Mouse (Mus musculus) lung, adult 2 months (tissue): Measurements from ENCODE around the gene Anapc7. TPM values are rescaled to one million over a fixed set of nuclear protein-coding genes. Genes with fewer than 3 reads are reported as not detected.

ENCODE experiments used
- DNase-seq: peaks from one replicate; pipeline ENCODE4 v3.0.0; 2022
- H3K4me1 ChIP-seq: fragments of 200-500 bp; 2 replicates; pipeline ENCODE4 v1.6.1; 2011; ENCODE audit warnings: low read length; ENCODE audit not compliant: control insufficient read depth, insufficient read depth
- H3K4me3 ChIP-seq: fragments of 200-500 bp; replicated peaks from 2 replicates; pipeline ENCODE3; 2011; ENCODE audit warnings: low read depth, mild to moderate bottlenecking, control low read depth, low read length; ENCODE audit errors: extremely low read depth
- CTCF ChIP-seq: fragments of 200-500 bp; IDR thresholded peaks from 2 replicates; pipeline ENCODE4 v1.5.1; 2011; ENCODE audit warnings: mild to moderate bottlenecking, low read length, control low read depth; ENCODE audit not compliant: insufficient read depth
- POLR2A ChIP-seq: fragments of 200-500 bp; IDR thresholded peaks from 2 replicates; pipeline ENCODE4 v1.6.1; 2011; ENCODE audit warnings: low read depth, mild to moderate bottlenecking, control low read depth, low read length, borderline replicate concordance; ENCODE audit errors: extremely low read depth
- WGBS: fragments of 180-500 bp; shearing (Covaris S2); methylation state at CpG from one replicate; pipeline ENCODE4 v1.1.7; 2018; 5-methylcytosine and 5-hydroxymethylcytosine counted together
- polyA plus RNA-seq: library from polyadenylated mRNA; depleted of rRNA; stranded (reverse); fragments of >200 nt; gene quantifications from 2 replicates; pipeline ENCODE4 v1.2.3, GENCODE M21; 2012

Anapc7 gene
- polyA plus RNA-seq, 1 experiment = 20.5 TPM

DNA sequence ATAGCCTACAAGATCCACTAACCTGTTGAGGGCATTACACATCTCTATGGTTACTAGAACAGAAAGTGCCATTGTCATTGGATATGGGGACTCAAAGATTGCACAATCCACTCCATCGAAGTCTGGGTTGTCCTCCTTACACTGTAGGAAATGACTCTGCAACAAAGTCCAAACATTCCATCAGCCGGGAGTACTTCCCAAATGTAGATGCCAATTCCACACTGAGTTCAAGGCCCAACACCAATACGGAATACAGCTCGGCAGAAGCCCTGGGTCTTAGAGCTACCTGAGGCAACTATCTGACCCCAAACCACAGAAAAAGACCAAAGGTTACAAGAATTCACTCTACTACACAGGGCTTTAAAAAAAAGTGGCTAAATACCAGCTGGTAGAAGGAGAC lies 36.6 kb downstream of the Anapc7 start:
- Histone ChIP-seq H3K4me1 (no peaks in the 10 kb centered on the region), H3K4me3 (no peak overlapping the region)
- DNase-seq = no peak
- 51% methylated on average over 4 of the region's 4 CpGs for WGBS
- TF ChIP-seq POLR2A = no peak
- TF ChIP-seq CTCF = no peak

DNA sequence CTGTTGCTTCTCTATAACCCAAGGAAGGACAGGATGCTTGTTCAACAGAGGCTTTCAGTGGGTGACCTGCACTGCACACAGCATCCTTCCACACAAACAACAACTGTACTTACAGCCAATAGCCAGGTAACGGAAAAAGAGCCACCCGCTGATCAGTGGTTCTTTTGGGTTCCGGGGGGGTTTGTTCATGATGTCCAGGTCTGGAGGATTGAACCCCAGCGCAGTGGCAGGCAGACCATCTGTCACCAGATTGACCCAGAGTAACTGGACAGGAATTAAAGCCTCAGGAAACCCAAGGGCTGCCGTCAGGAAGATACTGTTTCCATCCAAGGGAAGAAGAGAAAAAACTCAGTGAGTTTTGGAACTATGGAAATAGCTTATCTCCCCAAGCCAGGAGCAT lies 37.8 kb downstream of the Anapc7 start:
- H3K4me1 ChIP-seq = no peaks in the 10 kb centered on the region
- H3K4me3 ChIP-seq = no peak overlapping the region
- no peak for TF ChIP-seq POLR2A
- no peak for TF ChIP-seq CTCF
- no peak for DNase-seq
- 90% methylated on average over 5 of the region's 5 CpGs for WGBS

GRCm38 (mm10) chr5:122460656-122461055 lies 39.2 kb downstream of the Anapc7 start:
- 75% methylated on average over 11 of the region's 11 CpGs for WGBS
- Histone ChIP-seq H3K4me3 (no peak overlapping the region), H3K4me1 (no peaks in the 10 kb centered on the region)
- TF ChIP-seq POLR2A = no peak
- TF ChIP-seq CTCF = no peak
- DNase-seq = no peak

- WGBS = 92% methylated on average over 9 of the region's 9 CpGs
- no peaks in the 10 kb centered on the region for H3K4me1 ChIP-seq
- no peak overlapping the region for H3K4me3 ChIP-seq
- no peak for DNase-seq
- TF ChIP-seq CTCF (no peak), POLR2A (no peak)
Observed at GRCm38 (mm10) chr5:122461431-122461830, 39.9 kb downstream of the Anapc7 start.

- Histone ChIP-seq H3K4me1 (peaks cover 3% of the 10 kb centered on the region; the same call in 1 of the 2 replicates), H3K4me3 (no peak overlapping the region)
- WGBS = 44% methylated on average over 5 of the region's 5 CpGs
- TF ChIP-seq CTCF (no peak), POLR2A (no peak)
- DNase-seq = no peak
Observed at GRCm38 (mm10) chr5:122471658-122472057, 50.2 kb downstream of the Anapc7 start.

- WGBS = 71% methylated on average over 4 of the region's 4 CpGs
- H3K4me3 ChIP-seq = no peak overlapping the region
- TF ChIP-seq CTCF (no peak), POLR2A (no peak)
- DNase-seq = no peak
- H3K4me1 ChIP-seq = peaks cover 3% of the 10 kb centered on the region; the same call in 1 of the 2 replicates
Observed at GRCm38 (mm10) chr5:122474643-122475363, 53.3 kb downstream of the Anapc7 start.

- TF ChIP-seq POLR2A = no peak
- TF ChIP-seq CTCF = no peak
- H3K4me1 ChIP-seq = peaks cover 3% of the 10 kb centered on the region; the same call in 1 of the 2 replicates
- no peak for DNase-seq
- WGBS = 59% methylated on average over 3 of the region's 3 CpGs
- no peak overlapping the region for H3K4me3 ChIP-seq
Observed at GRCm38 (mm10) chr5:122476078-122476477, 54.6 kb downstream of the Anapc7 start.

- no peak overlapping the region for H3K4me3 ChIP-seq
- WGBS = 87% methylated on average over 3 of the region's 3 CpGs
- TF ChIP-seq CTCF = no peak
- no peak for TF ChIP-seq POLR2A
- peaks cover 3% of the 10 kb centered on the region; the same call in 1 of the 2 replicates for H3K4me1 ChIP-seq
- no peak for DNase-seq
Observed at GRCm38 (mm10) chr5:122477492-122477891, 56.0 kb downstream of the Anapc7 start.

DNA sequence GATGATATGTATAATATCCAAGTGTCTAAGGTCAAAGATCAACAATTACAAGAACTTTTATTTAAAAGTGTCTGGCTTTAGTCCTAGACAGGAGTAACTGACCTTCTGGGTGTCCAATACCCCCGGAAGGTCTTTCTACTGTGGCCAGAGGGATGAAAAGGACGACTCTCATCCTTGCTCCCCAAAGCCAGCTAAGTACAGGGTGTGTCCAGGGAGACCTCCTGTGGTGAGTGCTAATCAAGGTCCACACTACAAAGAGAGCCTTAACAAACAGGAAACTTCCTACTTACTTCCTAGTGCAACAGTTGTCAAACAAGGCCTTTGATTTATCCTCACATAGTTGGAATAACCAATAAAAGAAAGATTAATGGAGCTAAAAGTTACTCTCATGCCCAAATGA lies 57.6 kb downstream of the Anapc7 start:
- TF ChIP-seq POLR2A (no peak), CTCF (no peak)
- no peak overlapping the region for H3K4me3 ChIP-seq
- 47% methylated on average over 2 of the region's 2 CpGs for WGBS
- H3K4me1 ChIP-seq = peaks cover 3% of the 10 kb centered on the region; the same call in 1 of the 2 replicates
- no peak for DNase-seq

DNA sequence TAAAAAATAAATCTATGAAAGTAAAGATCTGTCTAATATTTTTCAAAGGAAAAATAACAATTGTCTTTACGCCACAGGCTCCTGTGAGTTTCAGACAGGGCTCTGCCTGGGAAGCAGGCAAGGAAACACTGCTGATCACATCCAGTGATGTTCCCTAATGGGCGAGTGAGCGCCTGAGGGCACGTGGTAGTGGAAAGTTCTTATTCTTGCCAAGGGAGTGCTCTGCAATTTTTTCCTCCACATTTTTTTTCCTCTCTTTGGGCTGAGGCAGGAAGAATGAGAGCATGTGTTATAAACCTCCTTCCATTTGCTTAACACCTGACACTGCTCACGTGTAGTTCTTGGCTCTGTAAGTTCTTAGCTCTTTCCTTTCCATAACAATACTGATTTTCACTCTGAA lies 60.4 kb downstream of the Anapc7 start:
- WGBS = 36% methylated on average over 5 of the region's 5 CpGs
- TF ChIP-seq CTCF (no peak), POLR2A (no peak)
- Histone ChIP-seq H3K4me3 (no peak overlapping the region), H3K4me1 (no peaks in the 10 kb centered on the region)
- no peak for DNase-seq
